10 mouse cellular contexts compared by ENCODE assay signal in the genomic region with DNA sequence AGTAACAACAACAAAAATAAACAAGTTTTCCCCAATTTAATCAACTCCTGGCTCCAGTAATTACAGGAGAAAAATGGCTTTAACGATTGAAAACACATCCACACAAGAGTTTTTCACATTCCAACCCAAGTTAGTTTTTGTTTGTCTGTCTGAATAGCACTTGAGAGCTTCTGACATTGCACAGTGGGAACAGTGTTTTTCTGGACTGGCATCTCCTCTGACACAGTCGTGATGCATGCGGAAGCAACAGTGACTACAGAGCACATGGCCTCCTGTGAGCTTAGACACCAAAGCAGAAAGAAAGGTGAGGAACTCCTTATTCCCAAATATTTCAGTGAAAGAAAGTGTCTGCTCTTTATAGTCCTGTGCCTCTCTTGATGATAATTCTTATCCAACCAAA.
"Had no signal": no experiment of that assay in that cellular context is flagged by ENCODE, and none has a peak within 500 bp of the region (broad histone marks: within the 10 kb centered on the region; RNA-seq: fewer than 3 reads in every experiment).

No protein-coding gene starts in this region.

- H3K4me3 ChIP-seq: kidney, embryonic 15.5 days; limb, embryonic 13.5 days; midbrain, embryonic 15.5 days; neural tube, embryonic 13.5 days had no signal

- H3K4me2 ChIP-seq: kidney, embryonic 15.5 days; limb, embryonic 13.5 days; midbrain, embryonic 15.5 days had no signal

- H3K4me1 ChIP-seq: kidney, embryonic 15.5 days had no signal

- H3K27ac ChIP-seq: kidney, embryonic 15.5 days; limb, embryonic 13.5 days; liver, embryonic 14.5 days; midbrain, embryonic 15.5 days had no signal

- H3K27me3 ChIP-seq: kidney, embryonic 15.5 days; limb, embryonic 13.5 days; midbrain, embryonic 15.5 days; neural tube, embryonic 13.5 days had no signal

- H3K9ac ChIP-seq: kidney, embryonic 15.5 days; limb, embryonic 13.5 days; liver, embryonic 14.5 days; midbrain, embryonic 15.5 days; neural tube, embryonic 13.5 days had no signal

- DNase-seq: kidney, adult 2 months; kidney, postnatal 14 days; lung, adult 18-20 months; right cerebral cortex, postnatal 14 days; thymus, postnatal 4 days had no signal

- H3K36me3 ChIP-seq: kidney, embryonic 15.5 days; limb, embryonic 13.5 days; midbrain, embryonic 15.5 days; neural tube, embryonic 13.5 days had no signal

- H3K9me3 ChIP-seq: kidney, embryonic 15.5 days; limb, embryonic 13.5 days; midbrain, embryonic 15.5 days; neural tube, embryonic 13.5 days had no signal
